Mouse (Mus musculus): ENCODE measurements around the gene Lhcgr.
"Not testable (repeated sequence)": the region's sequence is repeated elsewhere in the genome, so short reads cannot be mapped to it uniquely, and the experiment has no call there.

Gene Lhcgr

GRCm38 (mm10) chr17:88791440-88792152 is at the start of gene Lhcgr:
TSS of gene Lhcgr (minus strand) at chr17:88791990.
- DNase-seq (ENCODE audit: low spot score in 2 of 2), result no peak

- peak in 1 of 2 experiments; percentile 57 for DNase-seq (ENCODE audit: low spot score in 2 of 2)
Observed at GRCm38 (mm10) chr17:88817601-88818000, 25.8 kb upstream of the Lhcgr start.

GRCm38 (mm10) chr17:88812943-88813342 is 21.2 kb upstream of the Lhcgr start:
- not testable (repeated sequence) for DNase-seq (ENCODE audit: low spot score in 2 of 2)

GRCm38 (mm10) chr17:88810807-88811206 is 19.0 kb upstream of the Lhcgr start:
- DNase-seq (ENCODE audit: low spot score in 2 of 2), result no peak

- no peak for DNase-seq (ENCODE audit: low spot score in 2 of 2)
Observed at GRCm38 (mm10) chr17:88806421-88806820, 14.6 kb upstream of the Lhcgr start.

GRCm38 (mm10) chr17:88803441-88803840 is 11.7 kb upstream of the Lhcgr start:
- DNase-seq (ENCODE audit: low spot score in 2 of 2), result no peak

- DNase-seq (ENCODE audit: low spot score in 2 of 2), result no peak
Observed at GRCm38 (mm10) chr17:88790680-88791079, 1.1 kb downstream of the Lhcgr start.

GRCm38 (mm10) chr17:88788392-88788791 is 3.4 kb downstream of the Lhcgr start:
- no peak for DNase-seq (ENCODE audit: low spot score in 2 of 2)

- peak in 1 of 2 experiments; percentile 46 for DNase-seq (ENCODE audit: low spot score in 2 of 2)
Observed at GRCm38 (mm10) chr17:88786881-88787280, 4.9 kb downstream of the Lhcgr start.

GRCm38 (mm10) chr17:88786385-88786784 is 5.4 kb downstream of the Lhcgr start:
- DNase-seq (ENCODE audit: low spot score in 2 of 2), result no peak

- peak; percentile 58 to 62 for DNase-seq (ENCODE audit: low spot score in 2 of 2)
Observed at GRCm38 (mm10) chr17:88779148-88779547, 12.6 kb downstream of the Lhcgr start.

- DNase-seq (ENCODE audit: low spot score in 2 of 2), result peak; percentile 58 to 68
Observed at GRCm38 (mm10) chr17:88774103-88774526, 17.7 kb downstream of the Lhcgr start.

- peak in 1 of 2 experiments; percentile 65 for DNase-seq (ENCODE audit: low spot score in 2 of 2)
Observed at GRCm38 (mm10) chr17:88770081-88770480, 21.7 kb downstream of the Lhcgr start.

- no peak for DNase-seq (ENCODE audit: low spot score in 2 of 2)
Observed at GRCm38 (mm10) chr17:88769283-88769859, 22.4 kb downstream of the Lhcgr start.

- DNase-seq (ENCODE audit: low spot score in 2 of 2), result no peak
Observed at GRCm38 (mm10) chr17:88766857-88767256, 24.9 kb downstream of the Lhcgr start.

- no peak for DNase-seq (ENCODE audit: low spot score in 2 of 2)
Observed at GRCm38 (mm10) chr17:88764136-88764485, 27.7 kb downstream of the Lhcgr start.

GRCm38 (mm10) chr17:88763396-88764135 is 28.2 kb downstream of the Lhcgr start:
- no peak for DNase-seq (ENCODE audit: low spot score in 2 of 2)

- DNase-seq (ENCODE audit: low spot score in 2 of 2), result peak; percentile 79 to 91
Observed at GRCm38 (mm10) chr17:88758003-88758437, 33.8 kb downstream of the Lhcgr start.

- DNase-seq (ENCODE audit: low spot score in 2 of 2), result no peak
Observed at GRCm38 (mm10) chr17:88755776-88756175, 36.0 kb downstream of the Lhcgr start.

- DNase-seq (ENCODE audit: low spot score in 2 of 2), result no peak
Observed at GRCm38 (mm10) chr17:88753472-88753857, 38.3 kb downstream of the Lhcgr start.

GRCm38 (mm10) chr17:88752827-88753471 is 38.8 kb downstream of the Lhcgr start:
- peak; percentile 58 to 75 for DNase-seq (ENCODE audit: low spot score in 2 of 2)

GRCm38 (mm10) chr17:88749646-88750045 is 42.1 kb downstream of the Lhcgr start:
- no peak for DNase-seq (ENCODE audit: low spot score in 2 of 2)

All from right cerebral cortex, postnatal 10 days (tissue).